Mouse (Mus musculus) cerebellum, postnatal 10 days (tissue): ENCODE data around the gene Elmo2.
A peak's percentile ranks its signal among the peaks of the same experiment; 100 is the strongest.

Experiments
- DNase-seq, 2 experiments: peaks; one replicate each; pipeline ENCODE4 v3.0.0; 2021; ENCODE audit warnings: mixed read lengths in 2 of 2

The Elmo2 gene

DNA sequence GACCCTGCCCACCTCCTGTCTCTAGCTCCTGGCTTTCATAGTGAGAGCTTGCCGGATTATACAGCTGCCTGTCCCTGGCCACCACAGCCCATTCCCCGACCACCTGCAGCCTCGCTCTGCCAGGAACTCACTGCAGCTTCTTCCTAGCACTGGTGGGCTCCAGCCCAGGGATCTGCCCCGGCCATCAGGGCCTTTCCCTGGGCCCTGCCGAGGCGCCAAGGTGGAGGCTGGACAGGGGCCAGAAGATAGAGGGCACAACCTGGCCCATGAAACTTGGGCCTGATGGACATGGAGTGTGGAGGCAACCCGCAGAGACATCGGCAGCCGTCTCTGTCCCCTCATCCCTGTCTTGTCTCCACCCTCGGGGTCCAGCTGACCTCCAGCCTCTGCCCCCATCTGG is 70.1 kb downstream of the Elmo2 start:
- DNase-seq, result peak in 1 of 2 experiments; percentile 68

DNA sequence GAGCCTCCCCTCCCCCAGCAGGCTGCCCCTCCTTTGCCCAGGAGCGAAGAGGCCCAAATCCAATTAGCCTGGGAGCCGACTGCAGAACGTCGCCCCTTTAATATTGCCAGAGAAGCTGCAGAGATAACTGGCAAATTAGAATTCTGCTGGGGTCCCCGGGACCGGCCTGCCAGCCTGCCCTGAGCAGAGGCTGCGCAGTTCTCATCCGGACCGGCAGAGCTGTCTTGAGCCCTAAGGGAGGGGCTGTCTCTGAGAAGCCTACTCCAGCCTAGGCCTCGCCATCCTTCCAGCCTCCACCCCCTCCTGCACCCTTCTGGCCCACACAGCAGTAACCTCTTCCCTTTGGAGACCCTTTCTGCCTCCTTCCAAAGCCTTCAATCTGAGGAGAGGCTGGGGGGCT is 72.4 kb downstream of the Elmo2 start:
- DNase-seq, result peak in 1 of 2 experiments; percentile 39

DNA sequence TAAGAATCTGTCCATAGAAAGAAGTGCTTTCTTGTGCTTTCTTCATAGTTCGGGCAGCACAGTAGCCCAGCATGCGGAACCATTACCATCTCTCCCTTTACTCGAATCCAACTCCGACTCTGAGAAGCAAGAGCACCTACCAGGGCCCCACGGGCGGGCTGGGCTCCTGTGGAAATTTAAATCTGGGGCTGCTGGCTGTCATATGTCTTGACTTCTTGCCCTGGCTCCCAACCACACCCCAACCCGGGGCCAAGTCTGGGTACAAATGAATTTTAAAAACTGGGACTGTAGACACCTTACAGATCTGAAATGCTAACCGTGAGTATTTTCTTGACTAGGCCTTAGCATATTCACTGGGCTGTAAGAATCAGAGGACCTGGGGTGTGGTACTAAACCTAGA is 73.0 kb downstream of the Elmo2 start:
- peak in 1 of 2 experiments; percentile 36 for DNase-seq

DNA sequence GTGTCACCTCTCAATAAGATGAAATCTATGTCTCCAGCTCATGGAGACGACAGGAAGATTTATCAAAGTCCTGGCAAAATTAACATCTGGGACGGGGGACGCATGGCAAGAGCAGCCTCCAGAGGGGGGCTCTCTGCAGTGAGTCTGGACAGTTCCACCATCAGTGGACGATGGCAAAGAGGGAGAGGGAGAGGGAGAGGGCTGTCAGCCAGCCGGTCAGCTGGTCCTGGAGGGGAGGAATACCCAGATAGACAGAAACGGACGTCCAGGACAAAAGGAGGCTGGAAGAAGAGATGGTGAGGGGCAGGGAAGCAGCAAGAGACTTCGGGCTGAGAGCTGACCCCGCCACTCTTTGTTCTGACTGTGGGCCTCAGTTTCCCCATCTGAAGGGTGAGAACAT is 73.5 kb downstream of the Elmo2 start:
- peak in 1 of 2 experiments; percentile 65 for DNase-seq

DNA sequence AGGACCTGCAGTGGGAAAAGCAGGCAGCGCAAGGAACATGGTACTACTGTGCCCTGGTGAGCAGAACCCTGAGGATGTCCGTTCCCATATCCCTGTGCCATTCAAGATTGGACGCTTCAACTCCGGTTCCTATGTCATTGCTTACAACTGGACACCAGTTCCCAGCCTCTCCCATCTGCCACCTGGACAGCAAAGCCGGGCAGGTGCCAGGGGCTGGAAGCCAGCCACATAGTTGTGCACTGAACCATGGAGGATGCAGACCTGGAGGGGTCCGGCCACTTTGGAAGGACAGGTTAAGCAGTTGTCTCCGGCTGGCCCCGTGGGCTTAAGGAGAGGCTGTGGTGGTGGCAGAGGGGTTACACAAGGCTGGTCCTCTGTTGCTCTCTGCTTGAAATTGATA is 73.9 kb downstream of the Elmo2 start:
- peak; percentile 88 to 90 for DNase-seq

DNA sequence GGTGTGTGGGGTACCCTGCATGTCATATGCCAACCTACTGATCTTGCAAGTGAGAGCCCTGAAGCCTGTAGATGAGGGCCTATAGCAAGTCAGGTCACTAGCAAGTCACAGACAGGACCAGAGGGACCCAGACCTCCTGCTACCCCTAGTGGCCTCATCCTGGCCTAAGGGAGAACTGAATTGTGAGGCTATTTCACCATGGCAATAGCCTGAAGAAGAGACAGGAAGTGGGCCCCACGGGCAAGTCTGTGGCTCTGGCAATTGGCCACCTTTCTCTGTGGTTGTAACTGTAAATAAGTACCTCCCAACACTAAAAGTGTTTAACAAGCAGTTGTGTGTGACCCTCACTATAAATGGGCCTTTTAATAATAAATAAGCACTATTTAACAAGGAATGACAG is 75.4 kb downstream of the Elmo2 start:
- peak in 1 of 2 experiments; percentile 40 for DNase-seq

DNA sequence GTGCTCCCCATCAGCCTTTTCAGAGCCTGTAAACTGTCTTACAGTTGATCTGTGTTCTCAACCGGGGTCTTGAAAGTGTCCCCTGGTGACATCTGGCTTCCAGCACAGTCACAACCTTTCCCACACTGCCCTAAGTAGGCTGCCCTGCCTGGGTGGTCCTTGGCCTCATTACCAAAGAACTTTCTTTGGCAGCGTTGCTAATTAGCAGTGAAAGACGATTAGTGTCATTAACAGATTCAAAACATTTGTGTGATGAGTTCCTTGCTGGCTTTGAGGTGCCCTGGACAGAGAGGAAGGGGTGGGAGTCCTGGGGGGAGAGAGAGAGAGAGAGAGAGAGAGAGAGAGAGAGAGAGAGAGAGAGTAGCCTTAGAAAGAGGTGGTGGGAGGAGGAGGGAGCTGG is 77.3 kb downstream of the Elmo2 start:
- DNase-seq, result no peak

DNA sequence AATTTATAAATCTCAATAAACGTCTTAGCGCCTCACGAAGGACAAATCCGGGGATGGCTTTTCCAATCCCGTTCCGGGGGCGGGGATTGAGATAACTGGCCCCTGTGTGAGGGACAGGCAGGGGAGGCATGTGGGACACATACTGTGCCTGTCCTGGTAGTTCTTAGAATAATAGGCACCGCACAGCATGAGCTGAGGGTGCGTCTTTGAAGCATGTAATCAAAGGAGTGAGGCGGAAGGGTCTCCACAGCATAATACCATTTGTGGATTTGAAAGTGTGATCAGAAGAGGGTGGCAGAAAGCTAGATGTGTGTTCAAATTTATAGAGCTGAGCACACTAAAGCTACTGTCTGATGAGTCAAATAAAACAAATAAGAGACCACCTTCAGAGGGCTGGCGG is 79.9 kb downstream of the Elmo2 start:
- DNase-seq, result no peak

DNA sequence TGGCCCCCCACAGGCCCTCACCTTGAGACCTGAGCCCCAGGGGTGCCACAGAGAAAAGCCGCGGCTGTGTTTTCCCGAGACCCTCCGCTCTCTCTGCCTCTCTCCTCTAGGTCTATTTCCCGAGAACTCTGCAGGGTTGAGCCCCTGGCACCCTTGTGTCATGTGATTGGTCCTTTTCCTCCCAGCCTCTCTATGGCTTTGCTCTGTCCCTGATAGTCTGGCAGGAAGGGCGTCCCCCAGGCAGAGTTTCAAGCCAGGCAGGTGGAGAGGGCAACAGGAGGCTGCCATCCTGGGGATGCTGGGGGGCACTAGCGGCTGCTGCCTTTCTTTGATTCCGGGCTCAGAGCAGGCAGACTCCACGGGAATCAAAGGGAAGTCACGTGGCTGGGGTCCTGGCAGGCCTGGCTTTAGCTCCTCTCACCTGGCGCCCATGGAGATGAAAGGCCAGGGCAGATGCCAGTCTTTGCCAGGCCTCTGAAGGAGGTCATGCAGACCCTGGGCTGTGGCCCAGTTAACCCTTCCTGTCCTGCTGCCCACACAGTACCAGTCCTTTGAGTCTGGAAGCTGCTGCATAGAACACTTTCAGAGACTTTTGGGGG is 83.1 kb downstream of the Elmo2 start:
- peak; percentile 82 to 91 for DNase-seq

DNA sequence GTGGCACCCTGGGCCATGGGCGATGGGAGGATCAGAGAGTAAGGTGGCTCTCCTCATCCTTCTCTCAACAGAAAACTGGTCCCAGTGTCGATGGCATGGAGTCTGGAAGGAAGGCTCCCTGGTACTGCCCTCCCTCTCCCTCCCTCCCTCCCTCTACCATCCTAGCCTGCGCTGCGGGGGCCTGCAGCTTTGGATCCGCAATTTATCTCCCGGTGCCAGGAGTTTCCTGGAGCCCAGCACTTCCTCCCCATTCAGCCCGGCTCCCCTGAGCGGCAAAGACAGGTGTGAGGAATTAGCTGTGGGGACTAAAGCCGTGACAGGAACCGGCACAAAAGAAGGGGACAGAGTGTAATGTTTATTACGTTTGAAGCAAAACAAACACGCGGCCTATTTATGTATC is 83.7 kb downstream of the Elmo2 start:
- DNase-seq, result peak in 1 of 2 experiments; percentile 73

DNA sequence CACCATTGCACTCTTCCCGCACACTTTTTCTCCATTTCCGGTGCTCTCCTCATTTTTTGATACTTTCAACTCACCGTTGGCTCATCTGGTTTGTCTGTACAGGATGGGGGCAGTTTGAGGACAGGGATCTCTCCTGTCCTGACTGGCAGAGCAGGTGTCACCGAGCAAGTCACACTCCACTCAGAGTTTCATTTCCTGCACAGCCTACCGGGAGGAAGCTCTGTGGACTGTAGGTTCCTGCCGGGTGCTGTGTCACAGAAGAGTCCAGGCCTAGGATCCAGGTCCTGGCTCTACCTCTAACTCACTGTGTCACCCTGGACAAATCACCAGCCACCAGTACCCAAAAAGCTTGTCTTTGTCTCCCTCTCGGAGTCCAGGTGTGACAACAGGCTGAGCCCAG is 84.5 kb downstream of the Elmo2 start:
- no peak for DNase-seq

DNA sequence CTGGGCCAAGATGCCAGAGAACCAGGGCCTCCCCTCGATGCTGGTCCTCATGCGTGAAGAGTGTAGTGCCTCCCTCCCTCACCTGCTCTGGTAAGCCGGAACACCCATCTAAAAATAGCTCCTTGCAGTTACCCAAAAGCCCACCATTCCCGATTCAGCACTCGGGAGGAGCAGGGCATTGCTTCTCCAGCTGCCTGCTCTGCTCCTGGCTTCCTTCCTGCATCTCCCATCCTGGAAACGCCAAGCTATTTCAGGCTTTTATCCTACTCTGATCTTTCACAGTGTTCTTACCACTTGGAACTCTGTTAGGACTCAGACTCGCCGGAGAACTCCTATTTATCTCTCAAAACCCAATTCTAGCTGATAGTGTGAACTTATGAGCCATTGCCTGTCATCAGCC is 85.9 kb downstream of the Elmo2 start:
- DNase-seq, result no peak

DNA sequence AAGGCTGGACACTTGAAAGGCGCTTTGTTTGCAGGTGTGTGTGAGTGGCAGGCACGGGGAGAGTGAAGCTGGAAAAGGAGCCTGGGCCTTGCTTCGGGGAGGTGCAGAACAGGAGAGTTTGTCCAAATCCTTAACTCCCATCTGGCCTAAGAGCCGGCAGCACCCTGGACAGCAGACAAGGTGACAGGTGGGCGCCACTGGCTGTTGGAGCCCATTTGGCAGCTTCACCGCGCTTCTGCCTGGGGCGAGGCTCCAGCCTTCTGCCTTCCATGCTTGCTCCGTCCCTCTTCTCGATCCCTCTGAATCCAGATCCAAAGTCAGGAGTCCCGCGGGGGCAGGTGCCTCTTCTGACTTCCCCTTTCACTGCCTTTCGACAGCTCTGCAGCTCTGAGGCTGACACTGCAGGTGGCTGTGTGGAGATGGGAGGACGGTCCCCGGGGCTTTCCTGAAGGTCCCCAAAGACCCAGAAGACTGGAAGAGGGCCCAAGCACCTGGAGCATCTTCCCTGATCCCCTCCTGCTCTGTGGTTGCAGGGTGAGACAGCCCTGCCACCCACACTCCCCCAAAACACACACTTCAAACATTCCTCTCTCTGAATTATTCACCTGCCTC is 86.6 kb downstream of the Elmo2 start:
- DNase-seq, result peak in 1 of 2 experiments; percentile 70

DNA sequence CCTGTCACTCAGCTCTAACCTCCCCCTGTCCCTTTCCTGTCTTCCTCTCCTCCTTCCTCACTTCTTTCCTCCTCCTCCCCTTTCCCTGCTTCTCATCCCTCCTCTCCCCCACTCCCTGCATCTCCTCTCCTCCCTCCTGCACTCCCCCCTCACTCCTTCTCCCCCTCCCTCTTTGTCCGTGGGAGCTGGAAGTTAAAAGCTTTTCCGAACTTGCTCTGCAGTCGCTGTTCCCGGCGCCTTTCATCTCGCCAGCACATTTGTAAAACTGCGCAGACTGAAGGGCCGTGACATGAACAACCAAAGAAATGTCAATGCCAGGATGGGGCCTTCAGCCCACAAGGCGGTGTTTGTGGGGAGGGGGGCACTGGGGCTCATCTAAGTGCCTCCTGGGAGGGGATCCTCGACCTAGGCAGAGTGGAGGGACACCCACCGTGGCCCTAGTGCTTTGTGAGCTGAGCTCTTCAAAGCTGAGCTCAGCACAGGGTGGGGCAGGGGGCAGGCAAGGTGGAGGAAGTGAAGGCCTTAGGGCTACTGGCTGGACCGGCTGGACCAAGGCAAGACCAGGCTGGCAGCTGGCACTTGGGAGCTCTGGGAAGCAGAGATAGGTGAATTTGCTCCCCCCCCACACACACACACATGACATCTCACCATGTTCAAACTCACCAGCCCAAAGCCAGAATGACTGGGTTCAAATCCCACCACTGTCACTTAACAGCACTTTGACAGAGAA is 87.7 kb downstream of the Elmo2 start:
- DNase-seq, result no peak
